Mouse (Mus musculus): ENCODE results near the gene Sec16b.

Gene Sec16b

DNA sequence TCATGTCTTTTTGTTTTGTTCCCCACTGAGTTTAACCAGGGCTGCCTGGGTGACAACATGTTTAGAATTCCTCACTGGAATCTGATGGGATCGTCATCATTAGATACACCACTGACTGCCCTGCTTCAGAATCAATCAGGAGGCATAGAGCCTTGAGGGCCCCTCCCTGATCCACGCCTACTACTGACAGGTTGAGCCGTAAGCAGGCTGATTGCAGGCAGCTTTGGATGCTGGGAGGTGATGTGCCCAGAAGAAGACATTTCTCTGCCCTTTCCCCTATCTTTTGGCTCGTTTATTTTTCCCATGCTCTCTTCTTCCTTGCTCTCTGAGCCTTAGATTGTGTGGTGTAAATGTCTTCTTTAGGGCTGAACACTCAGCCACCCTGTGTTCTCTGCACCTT, 7.8 kb downstream of the Sec16b start:
- DNase-seq: no peak

DNA sequence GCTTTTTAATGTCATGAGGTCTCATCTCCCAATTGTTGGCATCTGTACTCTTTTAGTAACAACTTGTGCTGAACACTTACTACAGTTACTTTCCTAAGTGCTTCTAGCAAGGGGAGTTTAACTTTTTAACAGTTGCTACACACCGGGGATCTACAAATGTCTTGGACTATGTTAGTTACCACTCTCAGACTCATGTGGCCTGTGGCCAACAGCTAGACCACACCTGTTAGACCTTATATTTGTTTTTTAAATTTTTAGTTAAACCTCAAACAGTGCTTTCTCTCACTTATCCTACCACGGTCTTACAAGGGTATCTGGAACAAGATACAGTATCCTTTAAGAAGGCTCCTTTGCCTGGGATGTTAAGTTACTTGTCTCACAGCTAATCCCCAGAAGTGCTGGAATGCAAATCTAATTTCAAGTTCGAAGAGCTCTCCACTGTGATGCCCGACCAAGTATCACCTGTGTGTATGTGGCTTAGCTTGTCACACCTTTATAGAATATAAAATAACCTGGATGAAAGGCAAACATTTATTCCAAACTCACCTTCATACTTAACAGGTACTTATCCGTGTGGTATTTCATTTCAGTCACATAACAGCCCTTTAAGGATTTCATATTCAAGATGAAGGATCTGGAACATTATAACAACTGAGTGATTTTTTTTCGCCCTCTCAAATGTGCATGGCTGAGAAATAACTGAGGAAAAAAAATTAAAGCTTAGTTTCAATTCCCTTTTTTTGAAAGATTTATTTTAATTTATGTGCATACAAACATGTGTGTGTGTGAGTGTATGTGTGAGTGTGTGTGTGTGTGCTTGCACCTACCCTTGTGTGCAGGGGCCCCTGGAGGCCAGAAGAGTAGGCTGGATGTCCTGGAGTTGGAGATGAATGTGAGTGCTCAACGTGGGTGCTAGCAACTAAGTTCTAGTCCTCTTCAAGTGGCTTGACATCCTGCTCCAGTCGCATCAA, 10.6 kb downstream of the Sec16b start:
- no peak for DNase-seq

DNA sequence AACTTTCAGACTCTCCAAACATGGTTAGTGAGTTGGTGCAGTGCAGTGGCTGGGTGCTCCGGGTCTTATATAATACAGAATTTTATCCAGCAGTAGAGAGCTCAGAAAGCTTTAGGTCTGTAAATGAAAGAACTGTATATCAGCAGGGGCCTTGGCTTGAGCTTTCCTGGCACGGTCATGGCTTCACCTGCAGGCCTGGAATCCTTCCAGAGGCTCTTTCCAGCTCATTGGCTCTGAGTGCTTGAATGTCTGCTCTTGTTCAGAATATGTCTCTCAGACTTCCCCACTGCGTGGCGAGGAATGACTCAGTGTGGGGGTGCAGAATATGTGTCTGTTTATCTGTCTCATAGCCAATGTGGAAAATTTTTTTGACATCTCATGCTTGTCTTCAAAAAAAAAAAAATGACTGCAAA, 11.6 kb downstream of the Sec16b start:
- DNase-seq: peak; percentile 96 to 97

DNA sequence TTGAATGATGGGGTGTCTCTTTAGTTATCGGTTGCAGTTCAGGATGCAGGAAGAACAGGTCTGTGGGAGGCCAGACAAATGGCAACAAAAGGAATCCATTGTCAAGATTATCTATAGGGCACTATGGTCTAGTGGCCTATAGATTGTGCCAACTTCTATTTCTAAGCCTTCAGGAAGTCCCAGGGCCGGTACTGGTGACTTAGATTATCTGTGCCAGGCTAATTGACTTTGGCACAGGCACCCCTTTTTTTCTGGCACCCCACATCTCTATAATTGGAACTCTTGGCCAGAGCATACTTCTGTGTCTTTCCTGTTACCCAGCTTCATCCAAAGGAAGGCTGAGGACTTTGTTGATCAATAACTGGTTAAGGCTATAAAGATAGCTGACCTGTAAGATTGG, 12.9 kb downstream of the Sec16b start:
- peak; percentile 65 to 71 for DNase-seq

DNA sequence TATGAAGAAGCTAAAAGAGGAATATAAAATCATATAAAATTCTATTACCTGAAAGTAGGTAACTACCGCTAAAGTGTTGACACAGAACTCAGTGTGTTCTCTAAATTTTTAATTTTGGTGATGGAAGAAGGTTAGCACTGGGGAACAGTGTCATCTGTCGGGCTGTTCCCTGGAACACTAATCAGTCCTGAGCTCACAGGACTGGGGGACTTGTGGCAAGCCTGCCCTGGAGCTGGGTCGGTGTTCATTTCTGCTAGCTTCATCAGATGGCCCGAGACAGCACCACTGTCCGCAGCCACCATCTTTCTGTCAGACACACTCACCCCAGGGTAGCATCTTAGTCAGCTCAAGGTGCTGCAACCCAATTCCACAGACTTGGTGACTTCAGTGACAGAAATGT, 15.8 kb downstream of the Sec16b start:
- DNase-seq: no peak

DNA sequence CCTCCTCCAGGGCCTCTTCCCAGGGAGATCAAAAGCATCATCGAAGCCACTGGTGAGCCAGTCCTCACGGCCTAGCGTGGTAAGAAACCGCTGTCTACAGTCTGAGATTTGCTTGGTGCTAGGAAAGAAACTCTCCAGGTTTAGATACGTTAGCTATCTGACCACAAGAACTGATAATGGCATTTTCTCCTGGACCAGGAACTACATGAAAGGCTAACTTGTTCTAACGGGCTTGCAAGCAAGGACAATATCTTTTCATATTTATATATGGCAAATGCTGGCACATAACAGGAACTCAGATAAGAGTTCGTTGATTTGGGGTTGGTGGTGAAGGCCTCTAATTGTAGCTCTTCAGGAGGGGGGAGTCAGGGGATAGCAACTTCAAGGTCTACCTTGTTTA, 18.2 kb downstream of the Sec16b start:
- DNase-seq: no peak

- no peak for DNase-seq
These were observed 19.3 kb downstream of the Sec16b start for GRCm38 (mm10) chr1:157525692-157526354.

DNA sequence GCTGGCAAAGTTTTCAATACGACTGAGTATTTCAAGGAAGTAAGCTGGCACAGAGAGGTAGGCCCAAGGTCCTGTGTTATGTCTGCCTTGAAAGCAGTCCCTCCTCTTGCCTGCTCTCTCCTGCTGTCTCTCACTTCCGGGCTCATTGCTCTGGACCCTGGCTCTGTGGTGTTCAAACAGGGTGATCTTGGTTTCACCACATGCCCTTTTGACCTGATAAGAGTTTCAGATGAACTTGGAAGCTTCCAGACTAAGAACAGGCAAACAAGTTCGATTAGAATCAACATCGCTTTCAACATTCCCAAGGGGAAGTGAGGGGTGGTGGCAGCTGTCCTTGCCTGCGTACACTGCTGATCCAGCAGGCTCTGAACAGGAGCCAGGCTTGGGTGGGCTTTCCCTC, 20.1 kb downstream of the Sec16b start:
- DNase-seq: no peak

DNA sequence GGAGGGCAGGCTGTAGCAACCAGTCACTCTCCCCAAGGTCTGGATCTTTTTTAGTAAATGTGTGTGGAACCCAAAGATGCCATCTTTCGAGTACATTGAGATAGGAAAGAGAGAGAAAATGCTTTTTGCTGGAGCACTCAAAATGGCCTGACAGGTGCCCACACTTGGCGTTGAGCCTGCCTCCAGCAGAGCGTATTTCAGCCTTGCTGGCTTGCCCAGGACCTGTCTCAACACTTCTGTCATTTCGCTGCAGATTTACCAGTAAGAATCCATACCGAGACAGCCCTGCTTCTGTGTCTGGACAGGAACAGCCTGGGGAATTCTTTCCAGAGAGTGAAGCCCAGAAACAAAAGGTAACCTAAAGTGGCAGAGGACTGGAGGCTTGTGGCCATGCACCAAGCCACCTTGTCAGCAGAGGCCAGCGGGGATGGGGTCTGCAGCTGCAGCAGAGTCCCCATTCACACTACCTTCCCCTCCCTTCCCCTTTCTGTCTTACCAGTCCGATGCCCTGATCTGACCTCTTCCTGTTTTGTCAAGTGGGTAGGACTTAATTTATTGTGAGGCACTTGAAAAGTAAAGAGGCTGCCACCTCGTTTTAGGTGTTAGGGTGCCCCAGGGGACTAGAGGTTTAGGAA, 26.4 kb downstream of the Sec16b start:
- peak; percentile 94 to 95 for DNase-seq

DNA sequence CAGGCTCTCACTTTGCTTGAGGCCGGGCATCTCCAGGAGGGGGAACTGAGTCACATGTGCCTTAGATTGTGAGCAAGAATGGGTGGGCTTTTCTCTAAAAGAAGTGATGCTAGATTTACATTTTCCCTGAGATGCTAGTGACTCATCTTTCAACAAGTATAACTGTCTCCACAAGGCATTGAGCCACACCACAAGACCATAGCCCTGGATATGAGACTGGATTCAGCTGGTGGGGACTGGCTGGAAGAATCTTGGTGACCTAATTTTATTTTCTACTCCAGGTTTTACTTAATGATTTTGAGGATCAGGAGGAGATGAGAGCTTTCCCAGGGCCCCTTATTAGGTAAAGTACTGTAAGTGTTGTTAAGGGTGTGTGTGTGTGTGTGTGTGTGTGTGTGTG, 29.0 kb downstream of the Sec16b start:
- DNase-seq: no peak

- DNase-seq: peak; percentile 76 to 82
These were observed 29.9 kb downstream of the Sec16b start for GRCm38 (mm10) chr1:157536471-157536870.

GRCm38 (mm10) chr1:157537636-157538035, 31.1 kb downstream of the Sec16b start:
- DNase-seq: peak; percentile 49 to 57

DNA sequence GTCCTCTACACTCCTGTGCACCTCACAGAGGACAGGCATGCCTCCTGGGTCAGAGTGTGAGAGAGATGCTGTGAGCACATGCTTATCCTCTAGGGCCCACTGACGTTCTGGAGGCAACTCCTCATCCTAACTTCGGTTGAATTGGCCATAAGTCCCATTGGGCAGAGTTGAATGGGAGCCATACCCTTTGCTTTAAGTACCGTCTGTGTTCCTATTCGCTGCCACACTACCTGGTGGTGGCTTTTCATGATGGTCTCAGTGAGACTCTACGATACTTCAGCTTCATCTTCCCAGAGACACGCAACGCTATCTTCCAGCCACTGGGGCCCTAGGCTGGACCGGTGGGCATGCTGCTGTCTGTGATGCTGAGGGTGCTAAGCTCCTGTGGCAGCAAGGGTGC, 38.5 kb downstream of the Sec16b start:
- DNase-seq: no peak

DNA sequence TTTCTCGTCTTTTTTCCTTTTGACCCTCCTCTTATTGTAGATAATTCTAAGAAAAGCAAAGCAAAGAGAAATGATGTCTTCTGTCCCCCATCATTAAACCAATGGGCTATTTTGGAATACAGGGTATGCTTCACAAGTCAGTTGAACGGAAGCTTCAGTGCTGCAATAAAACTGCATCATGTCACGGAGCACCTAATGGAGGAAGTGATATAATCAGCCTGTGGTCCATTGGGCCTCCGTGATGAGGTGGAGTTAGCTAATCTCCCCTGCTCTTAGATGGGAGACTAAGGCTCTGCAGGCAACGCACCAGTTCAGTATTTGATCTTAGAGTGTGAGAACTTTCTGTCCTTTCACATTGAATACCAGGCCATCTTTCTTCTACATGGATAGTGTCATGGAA, 41.1 kb downstream of the Sec16b start:
- DNase-seq: no peak

DNA sequence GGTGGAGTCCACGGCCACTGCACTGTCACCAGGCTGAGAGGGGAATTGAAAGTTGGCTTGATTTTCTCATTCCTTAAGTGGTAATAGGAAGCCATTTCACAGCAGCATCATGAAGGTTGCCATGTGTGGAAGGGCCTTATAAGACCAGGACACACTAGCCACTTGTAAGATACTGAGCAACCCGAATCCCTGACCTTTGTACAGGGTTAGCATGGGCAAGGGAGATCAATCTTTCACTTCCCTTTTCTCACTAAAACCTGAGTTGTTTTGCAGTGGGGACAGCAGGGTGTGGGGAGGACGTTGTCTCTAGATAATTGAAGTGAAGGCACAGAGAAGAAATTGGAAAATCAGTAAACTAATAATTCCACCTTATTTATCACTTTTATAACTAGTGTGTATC, 43.2 kb downstream of the Sec16b start:
- DNase-seq: no peak

- peak; percentile 86 for DNase-seq
These were observed 46.4 kb downstream of the Sec16b start for GRCm38 (mm10) chr1:157552749-157553451.

DNA sequence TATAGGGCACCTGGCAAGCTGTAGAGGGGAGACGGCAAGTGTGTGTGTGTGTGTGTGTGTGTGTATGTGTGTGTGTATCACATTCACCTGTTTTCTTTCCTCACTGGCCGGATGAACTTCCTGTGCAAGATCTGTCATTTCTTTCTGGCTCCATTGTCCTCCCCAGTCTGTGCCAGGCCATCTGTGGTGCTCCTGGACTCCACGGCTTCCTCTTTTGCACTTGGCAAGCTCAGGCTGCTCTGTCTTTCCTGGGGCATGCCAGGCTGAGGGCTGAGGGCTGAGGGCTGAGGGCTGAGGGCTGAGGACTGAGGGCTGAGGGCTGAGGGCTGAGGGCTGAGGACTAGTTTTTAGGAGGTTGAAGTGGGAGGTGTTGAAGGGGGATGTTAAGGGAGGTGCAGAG, 47.6 kb downstream of the Sec16b start:
- peak; percentile 90 to 93 for DNase-seq

DNA sequence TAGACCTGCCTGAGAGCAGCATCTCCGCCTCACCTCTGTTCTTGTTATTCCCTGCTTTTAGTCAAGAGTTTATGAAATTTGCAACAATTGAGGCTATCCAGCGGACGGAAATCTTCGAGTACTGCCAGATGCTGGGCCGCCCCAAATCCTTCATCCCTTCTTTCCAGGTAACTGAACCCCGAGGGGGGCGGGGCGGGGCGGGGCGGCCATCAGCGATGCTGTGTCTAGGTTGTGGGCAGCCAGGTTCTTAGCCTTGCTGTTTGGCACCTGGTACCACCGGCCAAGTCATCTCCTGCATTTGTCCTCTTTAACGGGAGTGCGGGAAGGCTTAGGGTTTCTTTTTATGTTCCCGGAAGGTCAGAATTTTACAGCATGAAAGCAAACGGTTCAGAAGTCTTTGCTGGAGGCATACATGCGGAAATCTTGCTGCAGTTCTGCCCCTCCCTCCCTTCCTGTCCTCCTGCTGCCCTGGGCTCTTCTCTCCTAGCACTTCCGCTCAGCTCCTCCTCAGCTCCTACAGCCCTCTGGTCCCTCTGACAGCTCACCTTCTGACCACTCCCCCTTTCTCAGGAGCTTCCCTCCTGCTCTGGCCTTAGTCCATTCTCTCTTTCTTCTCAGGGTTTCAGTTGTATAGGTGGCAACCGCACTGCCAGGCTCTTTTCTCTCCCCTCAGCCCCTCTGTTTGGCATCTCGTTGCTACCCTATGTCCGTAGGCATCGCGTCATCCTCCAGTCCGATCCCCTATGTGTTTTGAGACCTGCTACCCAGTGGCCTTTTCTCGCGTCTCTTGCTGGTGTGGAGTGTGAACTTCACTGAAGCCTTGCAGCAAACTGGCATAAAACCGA, 48.4 kb downstream of the Sec16b start:
- peak; percentile 25 to 36 for DNase-seq

- DNase-seq: no peak
These were observed 49.2 kb downstream of the Sec16b start for GRCm38 (mm10) chr1:157555738-157556137.

GRCm38 (mm10) chr1:157556439-157556838, 49.9 kb downstream of the Sec16b start:
- peak; percentile 58 to 62 for DNase-seq

DNA sequence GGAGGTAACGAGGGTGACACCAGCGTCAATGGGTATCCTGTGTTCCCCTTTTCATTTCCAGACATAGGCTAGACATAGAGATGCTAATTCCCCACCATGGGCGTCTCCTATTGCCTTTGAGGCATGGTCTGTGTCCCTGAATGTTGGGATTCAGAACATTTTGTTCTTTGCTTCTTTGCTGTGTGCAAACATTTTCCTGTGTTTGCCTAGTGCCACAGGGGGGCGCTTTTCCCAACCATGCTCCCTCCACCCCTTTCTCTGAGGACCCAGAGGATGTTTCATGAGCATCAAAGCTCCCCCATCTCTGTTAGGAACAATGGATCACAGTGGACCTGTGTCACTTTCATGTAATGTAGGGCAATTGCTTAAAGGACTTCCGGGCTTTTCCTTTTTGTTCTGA, 51.6 kb downstream of the Sec16b start:
- peak; percentile 23 to 37 for DNase-seq

DNA sequence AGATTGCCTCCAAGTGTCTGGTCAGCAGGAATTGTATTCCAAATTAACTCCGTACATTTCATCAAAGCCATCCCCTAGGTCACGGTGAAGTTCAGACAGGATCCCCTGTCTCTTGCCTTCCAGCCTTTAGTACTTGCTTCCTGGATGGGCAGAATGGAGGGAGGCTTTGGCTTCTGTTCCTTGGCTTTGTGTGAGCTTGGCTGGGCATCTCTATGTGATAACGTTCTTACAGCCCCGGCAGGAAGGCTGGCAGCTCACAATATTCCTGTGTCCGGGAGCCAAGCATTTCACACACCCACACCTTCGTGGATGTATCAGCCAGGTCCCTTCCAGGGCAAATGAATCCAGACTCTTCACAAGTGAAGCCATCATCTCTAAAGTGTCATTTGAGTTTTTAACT, 53.5 kb downstream of the Sec16b start:
- DNase-seq: peak; percentile 60 to 75

Measured in cerebellum, postnatal 10 days (tissue).